Mouse (Mus musculus) bone marrow, adult 2 months (tissue): ENCODE measurements around the gene Srgap3.

ENCODE experiments used
- CTCF ChIP-seq: fragments of 200-500 bp; IDR thresholded peaks from 2 replicates; pipeline ENCODE4 v1.5.1; 2011; ENCODE audit warnings: low read length, control low read depth; ENCODE audit not compliant: control insufficient read depth, insufficient read depth
- POLR2A ChIP-seq: fragments of 200-500 bp; IDR thresholded peaks from 2 replicates; pipeline ENCODE4 v1.6.1; 2011; ENCODE audit warnings: low read depth, mild to moderate bottlenecking, control low read depth, low read length, borderline replicate concordance; ENCODE audit not compliant: control insufficient read depth

- TF ChIP-seq CTCF (no peak), POLR2A (no peak)
Measured at GRCm38 (mm10) chr6:112839391-112839790, 107.7 kb downstream of the Srgap3 start.
